Mouse (Mus musculus) lung, postnatal 0 days (tissue): ENCODE data around the gene Them7. TPM values are rescaled to one million over a fixed set of nuclear protein-coding genes. Genes with fewer than 3 reads are reported as not detected.

Experiments used
- ATAC-seq: fragments of 200-750 bp; cut with Nextera tagmentation; 2 replicates; pipeline ENCODE4 v1.8.0; 2017; ENCODE audit warnings: moderate library complexity
- DNase-seq: peaks from one replicate; pipeline ENCODE4 v3.0.0-alpha.2; 2016; ENCODE audit warnings: low spot score
- H3K27ac ChIP-seq: fragments of 300-500 bp; sonication (generic); 2 replicates; pipeline ENCODE4 v1.5.1; 2014; ENCODE audit warnings: antibody characterized with exemption, mild to moderate bottlenecking, low read length, mixed read lengths
- H3K27me3 ChIP-seq: fragments of 300-500 bp; sonication (generic); replicated peaks from 2 replicates; pipeline ENCODE4 v1.6.1; 2014; ENCODE audit warnings: low read length, mixed read lengths; ENCODE audit not compliant: insufficient read depth
- H3K36me3 ChIP-seq: fragments of 300-500 bp; sonication (generic); 2 replicates; pipeline ENCODE4 v1.6.1; 2014; ENCODE audit warnings: low read length, mixed read lengths; ENCODE audit not compliant: insufficient read depth
- H3K4me1 ChIP-seq: fragments of 300-500 bp; sonication (generic); 2 replicates; pipeline ENCODE4 v1.6.1; 2014; ENCODE audit warnings: antibody characterized with exemption, low read depth, low read length, mixed read lengths; ENCODE audit not compliant: insufficient read depth
- H3K4me2 ChIP-seq: fragments of 300-500 bp; sonication (generic); replicated peaks from 2 replicates; pipeline ENCODE4 v1.6.1; 2014; ENCODE audit warnings: low read depth, mild to moderate bottlenecking, low read length, moderate library complexity, mixed read lengths
- H3K4me3 ChIP-seq: fragments of 300-500 bp; sonication (generic); 2 replicates; pipeline ENCODE4 v1.5.1; 2014; ENCODE audit warnings: low read depth, low read length
- H3K9ac ChIP-seq: fragments of 300-500 bp; sonication (generic); replicated peaks from 2 replicates; pipeline ENCODE4 v1.6.1; 2014; ENCODE audit warnings: low read depth, mild to moderate bottlenecking
- H3K9me3 ChIP-seq: fragments of 300-500 bp; sonication (generic); 2 replicates; pipeline ENCODE4 v1.6.1; 2016; ENCODE audit warnings: low read length, mixed read lengths
- CTCF ChIP-seq: IDR thresholded peaks from 2 replicates; pipeline ENCODE4 v1.5.1; 2016; ENCODE audit warnings: antibody characterized with exemption, mild to moderate bottlenecking
- EP300 ChIP-seq: IDR thresholded peaks from 2 replicates; pipeline ENCODE4 v1.6.1; 2016; ENCODE audit warnings: antibody characterized with exemption, mild to moderate bottlenecking, control low read depth
- WGBS: fragments of 180-500 bp; shearing (Covaris S2); extraction: QIAGEN DNeasy Blood & Tissue Kit; methylation state at CpG from one replicate; pipeline ENCODE4 v1.1.7; 2014; 5-methylcytosine and 5-hydroxymethylcytosine counted together
- polyA plus RNA-seq: library from polyadenylated mRNA; unstranded; fragments of >200 nt; fragmentation: Nextera tagmentation; extraction: Ambion mirVana; gene quantifications from 2 replicates; pipeline ENCODE4 v1.2.1, GENCODE M21; 2015

Gene Them7
- polyA plus RNA-seq, 1 experiment from 2014 or later, result not detected

GRCm38 (mm10) chr2:105238775-105239174 is 14.7 kb downstream of the Them7 start:
- Histone ChIP-seq H3K4me3 (no peak overlapping the region), H3K27ac (no peak overlapping the region), H3K27me3 (0 out of 2 replicates have a peak, but pooled peaks cover 4% of the 10 kb centered on the region), H3K36me3 (no peaks in the 10 kb centered on the region), H3K9me3 (no peaks in the 10 kb centered on the region), H3K9ac (no peak overlapping the region), H3K4me1 (no peaks in the 10 kb centered on the region), H3K4me2 (no peak overlapping the region)
- ATAC-seq (no peak), DNase-seq (peak; percentile 48)
- no peak for TF ChIP-seq EP300
- peak; percentile 75 for TF ChIP-seq CTCF
- 12% methylated on average over 3 of the region's 3 CpGs for WGBS

- H3K9ac ChIP-seq, result no peak overlapping the region
- ATAC-seq (no peak), DNase-seq (no peak)
- no peak overlapping the region for H3K27ac ChIP-seq
- no peak overlapping the region for H3K4me2 ChIP-seq
- TF ChIP-seq EP300 (no peak), CTCF (no peak)
- H3K4me3 ChIP-seq, result no peak overlapping the region
- WGBS, result 50% methylated on average over 1 of the region's 1 CpGs
- H3K4me1 ChIP-seq, result no peaks in the 10 kb centered on the region
- H3K27me3 ChIP-seq, result 0 out of 2 replicates have a peak, but pooled peaks cover 4% of the 10 kb centered on the region
- H3K36me3 ChIP-seq, result no peaks in the 10 kb centered on the region
- no peaks in the 10 kb centered on the region for H3K9me3 ChIP-seq
Observed at GRCm38 (mm10) chr2:105240631-105241030, 16.5 kb downstream of the Them7 start.

- H3K9me3 ChIP-seq, result no peaks in the 10 kb centered on the region
- WGBS, result 34% methylated on average over 7 of the region's 7 CpGs
- DNase-seq (no peak), ATAC-seq (no peak)
- H3K9ac ChIP-seq, result no peak overlapping the region
- no peaks in the 10 kb centered on the region for H3K4me1 ChIP-seq
- H3K27ac ChIP-seq, result no peak overlapping the region
- no peak overlapping the region for H3K4me2 ChIP-seq
- H3K36me3 ChIP-seq, result no peaks in the 10 kb centered on the region
- TF ChIP-seq CTCF (no peak), EP300 (no peak)
- 0 out of 2 replicates have a peak, but pooled peaks cover 4% of the 10 kb centered on the region for H3K27me3 ChIP-seq
- H3K4me3 ChIP-seq, result no peak overlapping the region
Observed at GRCm38 (mm10) chr2:105242940-105243339, 18.8 kb downstream of the Them7 start.

DNA sequence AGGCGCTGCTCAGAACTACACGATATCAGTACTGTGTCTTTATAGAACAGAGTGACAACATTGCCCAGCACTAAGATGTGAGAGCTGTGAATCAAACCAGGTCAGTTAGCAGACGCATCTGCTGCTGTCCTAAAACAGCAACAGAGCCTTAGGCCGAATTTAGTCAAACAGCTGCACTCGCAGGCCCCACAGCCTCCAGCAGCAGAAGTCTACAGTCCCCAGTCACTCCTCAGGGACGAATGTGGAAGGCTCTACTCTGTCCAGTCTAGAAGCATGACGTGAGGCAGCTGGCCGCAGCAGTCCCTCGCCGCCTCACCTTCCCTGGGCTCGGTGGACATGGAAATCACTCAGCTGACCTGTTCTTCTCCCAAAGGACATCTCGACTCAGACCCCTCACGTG is 20.6 kb downstream of the Them7 start:
- Histone ChIP-seq H3K4me1 (no peaks in the 10 kb centered on the region), H3K9me3 (no peaks in the 10 kb centered on the region), H3K27me3 (0 out of 2 replicates have a peak, but pooled peaks cover 4% of the 10 kb centered on the region), H3K9ac (no peak overlapping the region), H3K36me3 (no peaks in the 10 kb centered on the region), H3K27ac (no peak overlapping the region), H3K4me2 (no peak overlapping the region), H3K4me3 (no peak overlapping the region)
- WGBS, result 58% methylated on average over 13 of the region's 13 CpGs
- no peak for ATAC-seq
- no peak for DNase-seq
- TF ChIP-seq CTCF (no peak), EP300 (no peak)

DNA sequence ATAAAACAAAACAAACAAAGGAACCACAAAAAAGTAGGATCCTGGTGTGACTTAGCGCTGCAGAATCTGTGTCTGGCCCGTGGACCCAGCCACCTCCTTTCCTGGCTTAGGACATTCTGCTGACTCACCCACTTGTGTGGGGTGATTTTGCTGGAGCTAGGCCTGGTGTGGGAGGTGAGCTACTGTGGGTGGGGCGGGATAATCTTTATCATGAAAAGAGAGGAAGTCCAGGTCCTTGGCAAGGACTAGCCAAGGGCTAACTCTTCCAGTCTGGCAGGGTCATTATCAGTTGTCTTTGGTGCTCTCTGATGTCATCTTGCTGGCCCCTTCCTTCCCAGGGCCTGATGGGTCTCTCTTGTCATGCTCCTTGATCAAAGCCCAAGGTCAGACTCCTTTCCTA is 27.9 kb downstream of the Them7 start:
- H3K27me3 ChIP-seq, result no peaks in the 10 kb centered on the region
- H3K36me3 ChIP-seq, result no peaks in the 10 kb centered on the region
- DNase-seq, result no peak
- 58% methylated on average over 3 of the region's 3 CpGs for WGBS
- H3K4me3 ChIP-seq, result no peak overlapping the region
- H3K4me1 ChIP-seq, result no peaks in the 10 kb centered on the region
- H3K9ac ChIP-seq, result no peak overlapping the region
- no peak for TF ChIP-seq CTCF
- TF ChIP-seq EP300, result no peak
- no peaks in the 10 kb centered on the region for H3K9me3 ChIP-seq
- ATAC-seq, result no peak
- no peak overlapping the region for H3K4me2 ChIP-seq
- no peak overlapping the region for H3K27ac ChIP-seq

- TF ChIP-seq EP300 (no peak), CTCF (no peak)
- H3K27me3 ChIP-seq, result no peaks in the 10 kb centered on the region
- DNase-seq, result no peak
- H3K4me3 ChIP-seq, result no peak overlapping the region
- H3K27ac ChIP-seq, result no peak overlapping the region
- no peaks in the 10 kb centered on the region for H3K4me1 ChIP-seq
- H3K9me3 ChIP-seq, result no peaks in the 10 kb centered on the region
- no peak overlapping the region for H3K9ac ChIP-seq
- H3K36me3 ChIP-seq, result no peaks in the 10 kb centered on the region
- H3K4me2 ChIP-seq, result no peak overlapping the region
- peak; percentile 67; the same call in 1 of the 2 replicates for ATAC-seq
- WGBS, result 54% methylated on average over 7 of the region's 7 CpGs
Observed at GRCm38 (mm10) chr2:105252824-105253223, 28.7 kb downstream of the Them7 start.

DNA sequence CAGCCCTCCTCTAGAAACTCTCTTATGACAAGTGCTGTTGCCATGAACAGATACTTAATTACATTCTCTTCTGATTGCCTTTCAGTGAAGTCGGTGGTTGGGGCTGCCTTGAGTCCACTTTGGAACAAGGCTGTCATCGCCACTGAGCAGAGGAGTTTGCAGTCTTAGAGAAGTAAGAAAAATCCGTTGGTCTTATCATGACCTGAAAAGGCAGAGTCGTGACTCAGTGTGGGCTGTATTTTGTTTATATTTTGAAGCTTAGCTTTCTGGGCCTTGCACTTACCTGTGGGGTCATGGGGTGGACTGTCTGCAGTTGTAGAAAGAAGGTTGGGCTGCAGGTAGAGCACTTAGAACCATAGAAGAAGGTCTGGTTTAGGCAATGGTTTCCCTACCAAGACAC is 31.3 kb downstream of the Them7 start:
- Histone ChIP-seq H3K27ac (no peak overlapping the region), H3K27me3 (no peaks in the 10 kb centered on the region), H3K9me3 (no peaks in the 10 kb centered on the region), H3K4me2 (no peak overlapping the region), H3K4me3 (no peak overlapping the region), H3K4me1 (no peaks in the 10 kb centered on the region), H3K36me3 (no peaks in the 10 kb centered on the region), H3K9ac (no peak overlapping the region)
- WGBS, result 33% methylated on average over 4 of the region's 4 CpGs
- DNase-seq (no peak), ATAC-seq (no peak)
- no peak for TF ChIP-seq EP300
- TF ChIP-seq CTCF, result no peak
